Mouse (Mus musculus): ENCODE measurements at regions not wholly inside any gene's neighbourhood (a gene's known extent, or its start where the extent isn't known, plus 50 kb on each side); places are given as distances from the start of the nearest gene placed in this dataset.

- TF ChIP-seq CTCF (IDR thresholded peaks at IDR 0.05; ENCODE audit: insufficient read depth, low read length) = no peak
- no peak for TF ChIP-seq POLR2A (IDR thresholded peaks at IDR 0.05; ENCODE audit: borderline replicate concordance, extremely low read depth, low read depth, low read length)
Observed at GRCm38 (mm10) chr8:89812036-89812711, 536.0 kb downstream of the Tox3 start.

Data from lung, adult 2 months (tissue).